Mouse (Mus musculus): ENCODE measurements around the gene Zfp512b.

Gene Zfp512b

GRCm38 (mm10) chr2:181589732-181590105, 2.9 kb downstream of the Zfp512b start:
- no peak for DNase-seq (ENCODE audit: low spot score)

GRCm38 (mm10) chr2:181589011-181589731, 3.4 kb downstream of the Zfp512b start:
- DNase-seq (ENCODE audit: low spot score): no peak

GRCm38 (mm10) chr2:181588229-181588780, 4.3 kb downstream of the Zfp512b start:
- no peak for DNase-seq (ENCODE audit: low spot score)

- DNase-seq (ENCODE audit: low spot score): no peak
Measured at GRCm38 (mm10) chr2:181587796-181588195, 4.8 kb downstream of the Zfp512b start.

- no peak for DNase-seq (ENCODE audit: low spot score)
Measured at GRCm38 (mm10) chr2:181586124-181586523, 6.5 kb downstream of the Zfp512b start.

- DNase-seq (ENCODE audit: low spot score): no peak
Measured at GRCm38 (mm10) chr2:181585506-181585905, 7.1 kb downstream of the Zfp512b start.

- no peak for DNase-seq (ENCODE audit: low spot score)
Measured at GRCm38 (mm10) chr2:181584411-181584942, 8.1 kb downstream of the Zfp512b start, which contains the start of gene Uckl1. Gene Uckl1 (minus strand): TSS chr2:181584892.

GRCm38 (mm10) chr2:181583460-181584257, 8.9 kb downstream of the Zfp512b start:
- DNase-seq (ENCODE audit: low spot score): peak; percentile 0

- peak; percentile 0 for DNase-seq (ENCODE audit: low spot score)
Measured at GRCm38 (mm10) chr2:181582939-181583338, 9.7 kb downstream of the Zfp512b start.

- DNase-seq (ENCODE audit: low spot score): peak; percentile 1
Measured at GRCm38 (mm10) chr2:181582358-181582757, 10.2 kb downstream of the Zfp512b start.

- peak; percentile 75 for DNase-seq (ENCODE audit: low spot score)
Measured at GRCm38 (mm10) chr2:181581402-181582120, 11.0 kb downstream of the Zfp512b start.

- peak; percentile 51 for DNase-seq (ENCODE audit: low spot score)
Measured at GRCm38 (mm10) chr2:181581016-181581401, 11.6 kb downstream of the Zfp512b start.

- peak; percentile 0 for DNase-seq (ENCODE audit: low spot score)
Measured at GRCm38 (mm10) chr2:181580131-181580772, 12.4 kb downstream of the Zfp512b start.

GRCm38 (mm10) chr2:181579681-181580080, 12.9 kb downstream of the Zfp512b start:
- DNase-seq (ENCODE audit: low spot score): no peak

GRCm38 (mm10) chr2:181578790-181579618, 13.6 kb downstream of the Zfp512b start:
- DNase-seq (ENCODE audit: low spot score): peak; percentile 0

GRCm38 (mm10) chr2:181577981-181578581, 14.5 kb downstream of the Zfp512b start:
- peak; percentile 0 for DNase-seq (ENCODE audit: low spot score)

GRCm38 (mm10) chr2:181577126-181577525, 15.5 kb downstream of the Zfp512b start:
- DNase-seq (ENCODE audit: low spot score): no peak

GRCm38 (mm10) chr2:181576613-181577012, 16.0 kb downstream of the Zfp512b start:
- DNase-seq (ENCODE audit: low spot score): no peak

- DNase-seq (ENCODE audit: low spot score): no peak
Measured at GRCm38 (mm10) chr2:181574921-181575545, 17.6 kb downstream of the Zfp512b start.

- DNase-seq (ENCODE audit: low spot score): no peak
Measured at GRCm38 (mm10) chr2:181573961-181574360, 18.6 kb downstream of the Zfp512b start.

Data from ovary, postnatal 10 days (tissue).